Mouse (Mus musculus) hindbrain, embryonic 16.5 days (tissue): ENCODE data around the gene Gm42906. TPM values are rescaled to one million over a fixed set of nuclear protein-coding genes. Genes with fewer than 3 reads are reported as not detected.

ENCODE experiments used
- ATAC-seq: fragments of 200-750 bp; cut with Nextera tagmentation; 2 replicates; pipeline ENCODE4 v1.8.0; 2017; ENCODE audit warnings: moderate TSS enrichment, moderate library complexity
- H3K27ac ChIP-seq: fragments of 300-500 bp; sonication (generic); 2 replicates; pipeline ENCODE4 v1.5.1; 2014; ENCODE audit warnings: low read depth, mild to moderate bottlenecking, control low read depth, low read length, moderate library complexity
- H3K27me3 ChIP-seq: fragments of 300-500 bp; sonication (generic); replicated peaks from 2 replicates; pipeline ENCODE4 v1.6.1; 2014; ENCODE audit warnings: low read length; ENCODE audit not compliant: control insufficient read depth, insufficient read depth
- H3K36me3 ChIP-seq: fragments of 300-500 bp; sonication (generic); 2 replicates; pipeline ENCODE4 v1.6.1; 2014; ENCODE audit warnings: mild to moderate bottlenecking, low read length, moderate library complexity, mixed read lengths; ENCODE audit not compliant: control insufficient read depth, insufficient read depth
- H3K4me1 ChIP-seq: fragments of 300-500 bp; sonication (generic); 2 replicates; pipeline ENCODE4 v1.6.1; 2014; ENCODE audit warnings: low read depth, low read length; ENCODE audit not compliant: control insufficient read depth, insufficient read depth
- H3K4me2 ChIP-seq: fragments of 300-500 bp; sonication (generic); 2 replicates; pipeline ENCODE4 v1.6.1; 2014; ENCODE audit warnings: mild to moderate bottlenecking, low read length, control low read depth, moderate library complexity
- H3K4me3 ChIP-seq: fragments of 300-500 bp; sonication (generic); 2 replicates; pipeline ENCODE4 v1.5.1; 2014; ENCODE audit warnings: mild to moderate bottlenecking, low read length, control low read depth, moderate library complexity
- H3K9ac ChIP-seq: fragments of 300-500 bp; sonication (generic); 2 replicates; pipeline ENCODE4 v1.6.1; 2014; ENCODE audit warnings: low read depth, mild to moderate bottlenecking, control low read depth, low read length, moderate library complexity
- H3K9me3 ChIP-seq: fragments of 300-500 bp; sonication (generic); 2 replicates; pipeline ENCODE4 v1.6.1; 2014; ENCODE audit warnings: mild to moderate bottlenecking, low read length, moderate library complexity; ENCODE audit not compliant: control insufficient read depth
- WGBS: fragments of 180-500 bp; shearing (Covaris S2); extraction: QIAGEN DNeasy Blood & Tissue Kit; methylation state at CpG from one replicate; pipeline ENCODE4 v1.1.7; 2014; 5-methylcytosine and 5-hydroxymethylcytosine counted together
- polyA plus RNA-seq: library from polyadenylated mRNA; unstranded; fragments of >200 nt; fragmentation: Nextera tagmentation; extraction: Ambion mirVana; gene quantifications from 2 replicates; pipeline ENCODE4 v1.2.1, GENCODE M21; 2015

Gm42906 gene
- polyA plus RNA-seq, 1 experiment from 2014 or later, result not detected

DNA sequence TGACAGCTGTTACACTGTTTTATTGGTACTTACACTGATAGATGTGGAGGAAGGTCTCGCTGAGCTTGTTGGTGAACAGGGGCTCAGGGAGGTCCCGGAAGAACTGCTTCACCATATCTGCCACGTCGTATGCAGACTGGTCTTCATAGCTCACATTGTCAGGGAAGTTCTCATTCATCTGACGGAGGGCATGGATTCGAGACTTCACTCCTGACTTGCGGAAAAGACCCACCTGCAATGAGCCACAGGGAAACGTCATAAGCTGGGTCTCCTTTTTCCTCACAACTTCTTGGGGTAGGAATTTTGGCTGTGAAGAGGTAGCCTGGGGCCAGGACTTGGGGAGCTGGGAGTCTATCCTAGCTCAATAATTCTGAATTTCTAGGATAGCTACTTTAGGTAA, 375.6 kb downstream of the Gm42906 start:
- no peak for ATAC-seq
- Histone ChIP-seq H3K4me1 (no peaks in the 10 kb centered on the region), H3K27me3 (no peaks in the 10 kb centered on the region), H3K27ac (no peak overlapping the region), H3K9me3 (no peaks in the 10 kb centered on the region), H3K36me3 (no peaks in the 10 kb centered on the region), H3K9ac (no peak overlapping the region), H3K4me2 (no peak overlapping the region), H3K4me3 (no peak overlapping the region)
- WGBS, result 97% methylated on average over 8 of the region's 8 CpGs

DNA sequence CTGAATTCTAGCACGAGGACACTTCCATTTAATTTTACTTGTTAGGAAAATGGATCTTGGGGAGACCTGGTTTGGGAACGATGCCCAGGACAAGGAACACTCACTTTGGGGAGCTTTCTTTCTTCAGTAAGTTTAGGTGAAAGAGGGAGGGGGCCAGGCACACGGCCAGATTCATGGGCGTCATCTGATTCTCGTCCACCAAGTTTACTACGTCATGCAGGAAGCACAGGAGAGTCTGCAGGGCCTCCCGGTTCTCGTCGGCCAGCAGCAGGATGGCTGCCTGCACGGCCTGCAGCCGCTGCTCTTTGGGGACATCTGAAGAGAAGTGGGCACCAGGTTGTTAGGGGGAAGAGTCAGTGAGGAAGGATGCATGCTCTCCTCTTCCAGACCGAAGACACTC, 380.5 kb downstream of the Gm42906 start:
- no peaks in the 10 kb centered on the region for H3K27me3 ChIP-seq
- no peaks in the 10 kb centered on the region for H3K4me1 ChIP-seq
- WGBS, result 84% methylated on average over 12 of the region's 12 CpGs
- no peak for ATAC-seq
- H3K9ac ChIP-seq, result no peak overlapping the region
- H3K9me3 ChIP-seq, result no peaks in the 10 kb centered on the region
- H3K4me3 ChIP-seq, result no peak overlapping the region
- no peak overlapping the region for H3K27ac ChIP-seq
- H3K4me2 ChIP-seq, result no peak overlapping the region
- no peaks in the 10 kb centered on the region for H3K36me3 ChIP-seq

DNA sequence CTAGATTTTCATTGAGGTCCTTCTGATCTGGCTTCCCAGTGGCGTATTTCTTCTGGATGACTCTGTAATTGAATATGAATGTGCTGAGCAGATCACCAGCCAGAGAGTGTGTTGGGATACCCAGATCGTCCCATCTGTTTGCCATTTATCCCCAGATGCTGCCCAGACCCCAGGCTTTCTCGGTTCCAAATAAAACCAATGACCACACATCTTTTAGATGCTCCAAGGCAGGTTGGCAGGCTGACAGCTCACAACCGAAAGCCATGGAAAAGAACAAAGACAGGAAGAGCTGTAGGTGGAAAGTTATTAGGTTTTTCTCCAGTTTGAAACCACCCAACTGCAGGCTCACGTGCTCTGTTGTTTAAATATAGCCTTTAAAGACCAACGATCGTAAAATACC, 381.0 kb downstream of the Gm42906 start:
- no peak overlapping the region for H3K4me2 ChIP-seq
- ATAC-seq, result no peak
- no peaks in the 10 kb centered on the region for H3K27me3 ChIP-seq
- H3K9ac ChIP-seq, result no peak overlapping the region
- 72% methylated on average over 7 of the region's 7 CpGs for WGBS
- H3K4me3 ChIP-seq, result no peak overlapping the region
- H3K4me1 ChIP-seq, result no peaks in the 10 kb centered on the region
- H3K36me3 ChIP-seq, result no peaks in the 10 kb centered on the region
- H3K27ac ChIP-seq, result no peak overlapping the region
- H3K9me3 ChIP-seq, result no peaks in the 10 kb centered on the region

DNA sequence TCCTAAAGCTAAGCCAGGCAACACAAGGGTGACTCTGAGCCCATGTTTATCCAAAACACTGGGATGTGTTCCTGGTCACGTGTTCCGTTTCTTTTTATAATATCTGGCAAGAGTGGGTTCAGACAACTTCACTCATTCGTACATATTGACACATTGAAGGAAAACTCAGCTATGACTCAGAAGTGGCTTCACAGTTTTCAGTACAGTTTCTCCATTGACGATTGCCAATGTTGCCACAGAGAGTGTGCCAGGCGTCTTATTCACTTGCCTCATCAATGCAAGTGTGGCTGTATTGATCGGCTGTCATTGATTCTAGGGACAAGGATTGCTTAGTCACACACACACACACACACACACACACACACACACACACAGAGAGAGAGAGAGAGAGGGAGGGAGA, 381.8 kb downstream of the Gm42906 start:
- H3K9ac ChIP-seq, result no peak overlapping the region
- no peak overlapping the region for H3K27ac ChIP-seq
- no peaks in the 10 kb centered on the region for H3K4me1 ChIP-seq
- no peaks in the 10 kb centered on the region for H3K36me3 ChIP-seq
- H3K9me3 ChIP-seq, result no peaks in the 10 kb centered on the region
- H3K4me3 ChIP-seq, result no peak overlapping the region
- WGBS, result 90% methylated on average over 6 of the region's 6 CpGs
- no peak overlapping the region for H3K4me2 ChIP-seq
- no peaks in the 10 kb centered on the region for H3K27me3 ChIP-seq
- ATAC-seq, result no peak

DNA sequence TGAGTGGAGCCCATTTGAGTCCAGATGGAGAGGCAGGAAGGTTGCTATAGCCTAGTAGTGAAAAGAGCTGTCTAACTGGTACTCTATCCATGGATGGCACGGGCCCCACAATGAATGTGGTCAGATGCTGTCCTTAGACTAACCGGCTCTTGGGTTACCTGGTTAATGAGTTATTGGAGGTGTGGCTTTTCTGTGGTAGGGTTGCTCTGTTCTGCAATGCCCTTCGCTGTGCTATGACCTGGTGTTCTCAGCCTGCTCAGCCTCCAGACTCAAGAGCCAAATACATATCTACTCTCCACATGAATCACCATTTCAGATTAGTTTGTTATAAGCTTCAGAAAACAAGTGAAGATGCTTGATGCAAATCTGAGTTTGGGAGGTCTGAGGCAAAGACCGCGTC, 385.1 kb downstream of the Gm42906 start:
- Histone ChIP-seq H3K4me3 (no peak overlapping the region), H3K27ac (no peak overlapping the region), H3K4me1 (no peaks in the 10 kb centered on the region), H3K27me3 (no peaks in the 10 kb centered on the region), H3K9ac (no peak overlapping the region), H3K4me2 (no peak overlapping the region), H3K36me3 (no peaks in the 10 kb centered on the region), H3K9me3 (no peaks in the 10 kb centered on the region)
- 90% methylated on average over 5 of the region's 5 CpGs for WGBS
- ATAC-seq, result no peak

DNA sequence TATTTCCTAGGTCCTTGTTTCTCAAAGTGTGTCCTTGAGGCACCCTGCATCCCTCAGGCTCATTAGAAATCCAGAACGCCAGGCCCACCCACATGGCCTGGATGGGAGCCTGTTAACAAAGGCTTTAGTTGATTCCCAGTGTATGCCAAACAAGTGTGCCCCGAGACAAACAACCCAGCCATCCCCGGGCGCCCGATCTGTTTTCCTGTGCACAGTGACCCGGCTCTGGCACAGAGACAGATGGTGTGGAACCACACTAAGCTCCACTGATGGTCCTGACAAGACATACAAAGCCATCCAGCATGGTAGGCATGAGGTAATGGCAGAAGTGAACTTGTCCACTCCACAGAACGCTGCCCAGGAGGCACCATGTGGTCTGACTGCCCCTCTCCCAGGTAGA, 390.1 kb downstream of the Gm42906 start:
- WGBS, result 60% methylated on average over 7 of the region's 7 CpGs
- H3K36me3 ChIP-seq, result no peaks in the 10 kb centered on the region
- no peaks in the 10 kb centered on the region for H3K27me3 ChIP-seq
- no peaks in the 10 kb centered on the region for H3K4me1 ChIP-seq
- no peak overlapping the region for H3K9ac ChIP-seq
- H3K4me2 ChIP-seq, result no peak overlapping the region
- 0 out of 2 replicates have a peak, but pooled peaks have one; percentile 45 for ATAC-seq
- H3K9me3 ChIP-seq, result no peaks in the 10 kb centered on the region
- no peak overlapping the region for H3K27ac ChIP-seq
- H3K4me3 ChIP-seq, result no peak overlapping the region

DNA sequence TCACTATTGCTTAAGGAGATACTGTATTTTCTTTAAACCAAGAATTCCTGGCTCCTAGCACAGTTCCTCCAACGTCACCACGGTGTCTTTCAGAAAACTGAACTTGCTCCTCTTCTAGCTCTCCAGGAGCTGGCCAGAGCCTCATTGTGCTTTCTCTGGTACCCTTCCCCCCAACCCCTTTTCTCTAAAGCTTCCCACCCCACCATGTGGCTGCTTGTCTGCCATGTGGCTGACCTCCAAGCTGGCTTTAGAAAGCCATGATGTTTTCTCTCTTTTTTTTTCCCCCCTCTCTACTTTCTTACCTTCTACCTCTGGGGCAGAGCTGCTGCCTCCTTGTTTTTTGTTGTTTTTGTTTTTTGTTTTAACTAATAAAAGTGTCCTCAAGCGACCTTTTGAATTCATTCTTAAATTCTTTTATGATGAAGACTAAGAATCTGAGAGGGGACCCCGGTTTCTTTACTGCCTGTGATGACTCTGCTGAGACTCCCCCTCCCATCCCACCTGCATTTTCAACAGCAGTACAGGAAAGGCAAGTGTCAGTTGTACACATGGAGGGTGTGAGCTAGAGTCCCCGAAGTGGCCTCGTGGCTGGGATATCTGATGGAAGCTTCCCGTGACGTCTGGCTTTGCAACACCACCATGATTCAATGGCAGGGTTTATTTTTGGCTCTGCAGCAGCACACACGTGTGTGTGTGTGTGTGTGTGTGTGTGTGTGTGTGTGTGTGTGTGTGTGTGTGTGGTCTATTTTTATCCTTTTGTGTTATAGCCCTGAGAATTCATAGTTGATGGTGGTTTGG, 393.0 kb downstream of the Gm42906 start:
- no peaks in the 10 kb centered on the region for H3K36me3 ChIP-seq
- no peaks in the 10 kb centered on the region for H3K4me1 ChIP-seq
- 69% methylated on average over 9 of the region's 9 CpGs for whole genome bisulfite sequencing
- H3K9me3 ChIP-seq, result no peaks in the 10 kb centered on the region
- H3K27me3 ChIP-seq, result no peaks in the 10 kb centered on the region
- H3K27ac ChIP-seq, result no peak overlapping the region
- ATAC-seq, result no peak
- no peak overlapping the region for H3K4me2 ChIP-seq
- no peak overlapping the region for H3K9ac ChIP-seq
- H3K4me3 ChIP-seq, result no peak overlapping the region

DNA sequence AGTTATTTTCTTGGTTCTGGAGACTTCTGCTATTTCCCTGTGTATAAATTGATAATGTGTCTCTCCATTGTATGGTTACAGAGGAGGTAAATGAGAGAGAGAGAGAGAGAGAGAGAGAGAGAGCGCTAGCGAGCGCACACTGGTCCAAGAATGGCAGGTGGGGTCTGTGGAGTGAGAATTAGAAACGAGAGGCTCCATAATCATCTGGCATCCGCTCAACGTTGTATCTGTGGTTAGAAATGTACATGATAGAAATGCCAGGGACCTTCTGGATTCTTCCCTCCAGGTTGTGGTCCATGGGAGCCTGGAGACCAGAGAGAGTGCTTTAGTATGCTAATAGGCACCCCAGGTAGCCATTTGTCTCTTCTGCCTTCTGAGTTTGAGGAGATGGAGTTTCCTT, 399.1 kb downstream of the Gm42906 start:
- H3K4me1 ChIP-seq, result peaks cover 3% of the 10 kb centered on the region; the same call in 1 of the 2 replicates
- H3K36me3 ChIP-seq, result no peaks in the 10 kb centered on the region
- no peaks in the 10 kb centered on the region for H3K27me3 ChIP-seq
- no peak for ATAC-seq
- H3K4me2 ChIP-seq, result no peak overlapping the region
- H3K27ac ChIP-seq, result no peak overlapping the region
- H3K9me3 ChIP-seq, result no peaks in the 10 kb centered on the region
- H3K4me3 ChIP-seq, result no peak overlapping the region
- no peak overlapping the region for H3K9ac ChIP-seq
- WGBS, result 41% methylated on average over 6 of the region's 6 CpGs

DNA sequence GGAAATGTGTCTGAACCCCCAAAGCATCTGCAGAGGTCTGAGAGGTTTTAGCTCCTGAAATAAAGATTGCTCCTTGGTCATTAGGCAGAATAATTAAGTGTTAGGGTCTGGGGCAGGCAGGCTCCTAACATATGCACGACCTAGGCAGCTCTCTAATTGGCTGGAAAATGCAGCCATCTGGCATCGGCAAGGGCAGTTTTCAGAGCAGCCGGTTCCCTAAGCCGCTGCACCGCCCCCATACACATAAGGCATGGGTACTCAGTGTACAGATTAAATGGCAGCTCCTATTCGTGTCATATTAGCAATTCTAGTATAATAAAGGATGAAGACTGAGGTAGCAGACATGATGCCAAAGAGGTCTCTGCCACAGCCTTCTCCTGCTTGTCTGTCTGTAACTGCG, 400.8 kb downstream of the Gm42906 start:
- no peak overlapping the region for H3K27ac ChIP-seq
- H3K36me3 ChIP-seq, result no peaks in the 10 kb centered on the region
- H3K4me2 ChIP-seq, result no peak overlapping the region
- no peaks in the 10 kb centered on the region for H3K27me3 ChIP-seq
- no peak overlapping the region for H3K9ac ChIP-seq
- H3K4me1 ChIP-seq, result peaks cover 12% of the 10 kb centered on the region
- ATAC-seq, result peak; percentile 80
- no peak overlapping the region for H3K4me3 ChIP-seq
- no peaks in the 10 kb centered on the region for H3K9me3 ChIP-seq
- WGBS, result 36% methylated on average over 7 of the region's 7 CpGs
